Mouse (Mus musculus) ES-Bruce4 (cell line): ENCODE measurements around the gene Rhox3f.
"Not testable (repeated sequence)": the region's sequence is repeated elsewhere in the genome, so short reads cannot be mapped to it uniquely, and the experiment has no call there.

Experiments used
- CTCF ChIP-seq: IDR thresholded peaks from one replicate; pipeline ENCODE4 v1.8.1; 2011; ENCODE audit warnings: low read depth, low read length
- EP300 ChIP-seq: IDR thresholded peaks from 2 replicates; pipeline ENCODE4 v1.6.1; 2011; ENCODE audit warnings: low read depth, low read length; ENCODE audit not compliant: insufficient read depth
- POLR2A ChIP-seq: IDR thresholded peaks from one replicate; pipeline ENCODE4 v1.8.1; 2011; ENCODE audit warnings: low read length; ENCODE audit not compliant: insufficient read depth

- TF ChIP-seq CTCF, POLR2A, EP300: not testable (repeated sequence)
Measured at GRCm38 (mm10) chrX:37571105-37571504, 9.7 kb upstream of the Rhox3f start, which contains the start of gene Rhox2f.
